Mouse (Mus musculus): Measurements from ENCODE around the gene Ilf2. TPM values are rescaled to one million over a fixed set of nuclear protein-coding genes. Genes with fewer than 3 reads are reported as not detected.

The Ilf2 gene
- polyA plus RNA-seq, 1 experiment from 2014 or later, result 340 TPM

GRCm38 (mm10) chr3:90495850-90496525 is 20.1 kb downstream of the Ilf2 start:
- peaks cover 51% of the 10 kb centered on the region for H3K36me3 ChIP-seq

GRCm38 (mm10) chr3:90497597-90497996 is 21.7 kb downstream of the Ilf2 start:
- no peak overlapping the region for H3K4me2 ChIP-seq (replicated peaks)
- H3K9ac ChIP-seq (replicated peaks), result no peak overlapping the region
- peaks cover 67% of the 10 kb centered on the region for H3K36me3 ChIP-seq
- ATAC-seq (replicated peaks), result no peak
- no peaks in the 10 kb centered on the region for H3K4me1 ChIP-seq
- no peak overlapping the region for H3K4me3 ChIP-seq
- no peak overlapping the region for H3K27ac ChIP-seq (replicated peaks)
- no peaks in the 10 kb centered on the region for H3K27me3 ChIP-seq
- H3K9me3 ChIP-seq, result no peaks in the 10 kb centered on the region

More at GRCm38 (mm10) chr3:90495850-90496525, 20.1 kb downstream of the Ilf2 start:
- Histone ChIP-seq H3K9ac (replicated peaks) (no peak overlapping the region), H3K27ac (replicated peaks) (no peak overlapping the region), H3K4me2 (replicated peaks) (no peak overlapping the region), H3K4me1 (no peaks in the 10 kb centered on the region), H3K9me3 (no peaks in the 10 kb centered on the region), H3K27me3 (no peaks in the 10 kb centered on the region), H3K4me3 (no peak overlapping the region)
- ATAC-seq (replicated peaks), result no peak
- 89% methylated on average over 7 of the region's 7 CpGs for WGBS

GRCm38 (mm10) chr3:90503444-90503843 is 27.5 kb downstream of the Ilf2 start:
- Histone ChIP-seq H3K4me3 (no peak overlapping the region), H3K4me1 (peaks cover 36% of the 10 kb centered on the region), H3K9ac (replicated peaks) (no peak overlapping the region), H3K27me3 (no peaks in the 10 kb centered on the region), H3K4me2 (replicated peaks) (no peak overlapping the region), H3K9me3 (no peaks in the 10 kb centered on the region), H3K27ac (replicated peaks) (no peak overlapping the region), H3K36me3 (peaks cover 83% of the 10 kb centered on the region)
- WGBS, result 72% methylated on average over 4 of the region's 4 CpGs
- ATAC-seq (replicated peaks), result no peak

GRCm38 (mm10) chr3:90505216-90505615 is 29.3 kb downstream of the Ilf2 start:
- no peak overlapping the region for H3K4me2 ChIP-seq (replicated peaks)
- H3K9me3 ChIP-seq, result no peaks in the 10 kb centered on the region
- H3K27me3 ChIP-seq, result no peaks in the 10 kb centered on the region
- no peak overlapping the region for H3K27ac ChIP-seq (replicated peaks)
- 88% methylated on average over 5 of the region's 5 CpGs for WGBS
- peaks cover 66% of the 10 kb centered on the region for H3K36me3 ChIP-seq
- no peak overlapping the region for H3K4me3 ChIP-seq
- H3K4me1 ChIP-seq, result peaks cover 40% of the 10 kb centered on the region
- ATAC-seq (replicated peaks), result no peak
- H3K9ac ChIP-seq (replicated peaks), result no peak overlapping the region

- ATAC-seq (replicated peaks), result no peak
- Histone ChIP-seq H3K27ac (replicated peaks) (no peak overlapping the region), H3K9me3 (no peaks in the 10 kb centered on the region), H3K4me2 (replicated peaks) (no peak overlapping the region), H3K4me1 (peaks cover 40% of the 10 kb centered on the region), H3K9ac (replicated peaks) (no peak overlapping the region), H3K4me3 (no peak overlapping the region), H3K27me3 (no peaks in the 10 kb centered on the region; the same call in 1 of the 2 replicates), H3K36me3 (peaks cover 59% of the 10 kb centered on the region)
- 89% methylated on average over 3 of the region's 3 CpGs for WGBS
Measured at GRCm38 (mm10) chr3:90506362-90506761, 30.4 kb downstream of the Ilf2 start.

GRCm38 (mm10) chr3:90508287-90508949 is 32.5 kb downstream of the Ilf2 start:
- Histone ChIP-seq H3K27ac (replicated peaks) (peak overlapping the region; percentile 95), H3K27me3 (peaks cover 1% of the 10 kb centered on the region; the same call in 1 of the 2 replicates), H3K9me3 (no peaks in the 10 kb centered on the region), H3K4me2 (replicated peaks) (peak overlapping the region; percentile 70), H3K9ac (replicated peaks) (peak overlapping the region; percentile 99), H3K4me1 (peaks cover 40% of the 10 kb centered on the region), H3K4me3 (peak overlapping the region; percentile 99), H3K36me3 (peaks cover 39% of the 10 kb centered on the region)
- 2% methylated on average over 20 of the region's 20 CpGs for WGBS
- ATAC-seq (replicated peaks), result no peak

GRCm38 (mm10) chr3:90508950-90509746 is 33.2 kb downstream of the Ilf2 start, which contains the start of gene Chtop:
Gene Chtop (minus strand): TSS chr3:90509498.
- WGBS, result under 1% methylated on average over 65 of the region's 66 CpGs
- peak within 1 kb of the TSS; percentile 99 for H3K9ac ChIP-seq (replicated peaks)
- no peaks in the 10 kb centered on the region for H3K9me3 ChIP-seq
- peaks cover 32% of the 10 kb centered on the region for H3K36me3 ChIP-seq
- peak within 1 kb of the TSS; percentile 70 for H3K4me2 ChIP-seq (replicated peaks)
- H3K4me3 ChIP-seq, result peak within 1 kb of the TSS; percentile 99
- peaks cover 39% of the 10 kb centered on the region for H3K4me1 ChIP-seq
- peaks cover 4% of the 10 kb centered on the region; the same call in 1 of the 2 replicates for H3K27me3 ChIP-seq
- ATAC-seq (replicated peaks), result peak; percentile 93
- H3K27ac ChIP-seq (replicated peaks), result peak within 1 kb of the TSS; percentile 95

- H3K27ac ChIP-seq (replicated peaks), result peak overlapping the region; percentile 95
- H3K4me1 ChIP-seq, result peaks cover 40% of the 10 kb centered on the region
- peaks cover 4% of the 10 kb centered on the region; the same call in 1 of the 2 replicates for H3K27me3 ChIP-seq
- H3K4me2 ChIP-seq (replicated peaks), result peak overlapping the region; percentile 44
- peak; percentile 12 for ATAC-seq (replicated peaks)
- H3K9ac ChIP-seq (replicated peaks), result no peak overlapping the region
- 11% methylated on average over 2 of the region's 2 CpGs for WGBS
- no peaks in the 10 kb centered on the region for H3K9me3 ChIP-seq
- H3K36me3 ChIP-seq, result peaks cover 26% of the 10 kb centered on the region
- H3K4me3 ChIP-seq, result peak overlapping the region; percentile 99
Measured at GRCm38 (mm10) chr3:90509747-90510123, 33.8 kb downstream of the Ilf2 start.

GRCm38 (mm10) chr3:90512276-90512675 is 36.4 kb downstream of the Ilf2 start:
- peaks cover 2% of the 10 kb centered on the region; the same call in 1 of the 2 replicates for H3K36me3 ChIP-seq
- no peak overlapping the region for H3K4me2 ChIP-seq (replicated peaks)
- 84% methylated on average over 5 of the region's 5 CpGs for WGBS
- ATAC-seq (replicated peaks), result no peak
- peaks cover 4% of the 10 kb centered on the region; the same call in 1 of the 2 replicates for H3K27me3 ChIP-seq
- peaks cover 29% of the 10 kb centered on the region for H3K4me1 ChIP-seq
- H3K27ac ChIP-seq (replicated peaks), result no peak overlapping the region
- no peaks in the 10 kb centered on the region for H3K9me3 ChIP-seq
- no peak overlapping the region for H3K9ac ChIP-seq (replicated peaks)
- no peak overlapping the region for H3K4me3 ChIP-seq

GRCm38 (mm10) chr3:90512948-90513642 is 37.2 kb downstream of the Ilf2 start:
- ATAC-seq (replicated peaks), result no peak
- WGBS, result 78% methylated on average over 9 of the region's 9 CpGs

GRCm38 (mm10) chr3:90513796-90514590 is 38.1 kb downstream of the Ilf2 start, which contains the start of the genes S100a1 and S100a13:
Gene S100a1 (minus strand): TSS chr3:90514392.
Gene S100a13 (plus strand): TSS chr3:90514435.
- 4% methylated on average over 25 of the region's 25 CpGs for WGBS
- peaks cover 17% of the 10 kb centered on the region for H3K4me1 ChIP-seq
- peaks cover 4% of the 10 kb centered on the region; the same call in 1 of the 2 replicates for H3K27me3 ChIP-seq
- no peak within 1 kb of the TSS for H3K27ac ChIP-seq (replicated peaks)
- peak; percentile 24 for ATAC-seq (replicated peaks)
- peak within 1 kb of the TSS; percentile 36 for H3K4me3 ChIP-seq
- no peaks in the 10 kb centered on the region for H3K9me3 ChIP-seq
- H3K4me2 ChIP-seq (replicated peaks), result peak within 1 kb of the TSS; percentile 60
- peak within 1 kb of the TSS; percentile 39 for H3K9ac ChIP-seq (replicated peaks)
- no peaks in the 10 kb centered on the region for H3K36me3 ChIP-seq

More at GRCm38 (mm10) chr3:90512948-90513642, 37.2 kb downstream of the Ilf2 start:
- H3K27ac ChIP-seq (replicated peaks), result no peak overlapping the region
- H3K9ac ChIP-seq (replicated peaks), result no peak overlapping the region
- H3K36me3 ChIP-seq, result no peaks in the 10 kb centered on the region
- H3K9me3 ChIP-seq, result no peaks in the 10 kb centered on the region
- H3K4me1 ChIP-seq, result peaks cover 20% of the 10 kb centered on the region
- no peak overlapping the region for H3K4me2 ChIP-seq (replicated peaks)
- peaks cover 4% of the 10 kb centered on the region; the same call in 1 of the 2 replicates for H3K27me3 ChIP-seq
- H3K4me3 ChIP-seq, result no peak overlapping the region

Data from forebrain, embryonic 15.5 days (tissue).